Mouse (Mus musculus) lung, adult 18-20 months (tissue): ENCODE measurements around the gene Rsph3a.
A peak's percentile ranks its signal among the peaks of the same experiment; 100 is the strongest.
"Not testable (repeated sequence)": the region's sequence is repeated elsewhere in the genome, so short reads cannot be mapped to it uniquely, and the experiment has no call there.

ENCODE experiments used
- DNase-seq, 2 experiments: peaks; one replicate each; pipeline ENCODE4 v3.0.0; 2022; ENCODE audit warnings: mixed read lengths in 2 of 2

Rsph3a gene

GRCm38 (mm10) chr17:7929279-7929678 lies 16.1 kb upstream of the Rsph3a start:
- no peak for DNase-seq

- peak in 1 of 2 experiments; percentile 39 for DNase-seq
These were observed 14.1 kb upstream of the Rsph3a start for GRCm38 (mm10) chr17:7931096-7931990.

GRCm38 (mm10) chr17:7932121-7932520 lies 13.3 kb upstream of the Rsph3a start:
- not testable (repeated sequence) for DNase-seq

GRCm38 (mm10) chr17:7939640-7940039 lies 5.8 kb upstream of the Rsph3a start:
- peak; percentile 35 to 41 for DNase-seq

GRCm38 (mm10) chr17:7946053-7946627 lies 726 bp downstream of the Rsph3a start:
- not testable (repeated sequence) for DNase-seq

GRCm38 (mm10) chr17:7951333-7951732 lies 5.9 kb downstream of the Rsph3a start:
- DNase-seq: not testable (repeated sequence)

GRCm38 (mm10) chr17:7957242-7957641 lies 11.8 kb downstream of the Rsph3a start:
- not testable (repeated sequence) for DNase-seq

- not testable (repeated sequence) for DNase-seq
These were observed 17.9 kb downstream of the Rsph3a start for GRCm38 (mm10) chr17:7963333-7963732.

- DNase-seq: not testable (repeated sequence)
These were observed 19.0 kb downstream of the Rsph3a start for GRCm38 (mm10) chr17:7964398-7964797.

- not testable (repeated sequence) for DNase-seq
These were observed 23.1 kb downstream of the Rsph3a start for GRCm38 (mm10) chr17:7968490-7968889.

GRCm38 (mm10) chr17:7969782-7970181 lies 24.4 kb downstream of the Rsph3a start:
- not testable (repeated sequence) for DNase-seq

GRCm38 (mm10) chr17:7983484-7983883 lies 38.1 kb downstream of the Rsph3a start:
- DNase-seq: not testable (repeated sequence)

- DNase-seq: peak; percentile 70 to 78
These were observed 40.2 kb downstream of the Rsph3a start for GRCm38 (mm10) chr17:7985597-7985996.

- DNase-seq: not testable (repeated sequence)
These were observed 41.6 kb downstream of the Rsph3a start for GRCm38 (mm10) chr17:7987038-7987437.

- DNase-seq: not testable (repeated sequence)
These were observed 57.8 kb downstream of the Rsph3a start for GRCm38 (mm10) chr17:8003248-8003647.

GRCm38 (mm10) chr17:8006771-8007170 lies 61.4 kb downstream of the Rsph3a start:
- DNase-seq: not testable (repeated sequence)

- DNase-seq: not testable (repeated sequence)
These were observed 64.2 kb downstream of the Rsph3a start for GRCm38 (mm10) chr17:8009565-8009964.

GRCm38 (mm10) chr17:8013974-8014373 lies 68.6 kb downstream of the Rsph3a start:
- DNase-seq: not testable (repeated sequence)

GRCm38 (mm10) chr17:8022675-8023074 lies 77.3 kb downstream of the Rsph3a start:
- DNase-seq: not testable (repeated sequence)

GRCm38 (mm10) chr17:8027475-8028168 lies 82.2 kb downstream of the Rsph3a start:
- not testable (repeated sequence) for DNase-seq
